Mouse (Mus musculus) ovary, postnatal 14 days (tissue): Measurements from ENCODE around the gene Zfp688.
"Not testable (repeated sequence)": the region's sequence is repeated elsewhere in the genome, so short reads cannot be mapped to it uniquely, and the experiment has no call there.

ENCODE experiments used
- DNase-seq: peaks from one replicate; pipeline ENCODE4 v3.0.0; 2022; ENCODE audit warnings: low spot score

The Zfp688 gene

GRCm38 (mm10) chr7:127421388-127422191, at the start of gene Zfp688:
Gene Zfp688 (minus strand): TSS chr7:127422068.
- peak; percentile 93 for DNase-seq

GRCm38 (mm10) chr7:127471646-127472010, 49.8 kb upstream of the Zfp688 start:
- peak; percentile 45 for DNase-seq

GRCm38 (mm10) chr7:127470743-127471645, 49.1 kb upstream of the Zfp688 start:
- peak; percentile 72 for DNase-seq

- no peak for DNase-seq
Observed at GRCm38 (mm10) chr7:127470011-127470715, 48.3 kb upstream of the Zfp688 start.

- no peak for DNase-seq
Observed at GRCm38 (mm10) chr7:127466606-127467005, 44.7 kb upstream of the Zfp688 start.

- not testable (repeated sequence) for DNase-seq
Observed at GRCm38 (mm10) chr7:127465670-127466069, 43.8 kb upstream of the Zfp688 start.

- DNase-seq = no peak
Observed at GRCm38 (mm10) chr7:127465191-127465590, 43.3 kb upstream of the Zfp688 start.

- DNase-seq = not testable (repeated sequence)
Observed at GRCm38 (mm10) chr7:127459311-127459710, 37.4 kb upstream of the Zfp688 start, which contains the start of gene Prr14. Gene Prr14 (plus strand): TSS chr7:127459611.

GRCm38 (mm10) chr7:127458371-127459122, 36.7 kb upstream of the Zfp688 start:
- DNase-seq = not testable (repeated sequence)

- no peak for DNase-seq
Observed at GRCm38 (mm10) chr7:127454905-127455304, 33.0 kb upstream of the Zfp688 start.

GRCm38 (mm10) chr7:127453056-127453455, 31.2 kb upstream of the Zfp688 start:
- no peak for DNase-seq

- no peak for DNase-seq
Observed at GRCm38 (mm10) chr7:127449966-127450365, 28.1 kb upstream of the Zfp688 start.

- peak; percentile 91 for DNase-seq
Observed at GRCm38 (mm10) chr7:127448521-127449300, 26.8 kb upstream of the Zfp688 start, which contains the start of gene Zfp689. Gene Zfp689 (minus strand): TSS chr7:127449158.

- no peak for DNase-seq
Observed at GRCm38 (mm10) chr7:127443976-127444375, 22.1 kb upstream of the Zfp688 start.

- no peak for DNase-seq
Observed at GRCm38 (mm10) chr7:127437724-127438123, 15.9 kb upstream of the Zfp688 start.

GRCm38 (mm10) chr7:127435206-127435605, 13.3 kb upstream of the Zfp688 start:
- DNase-seq = no peak

GRCm38 (mm10) chr7:127426354-127426753, 4.5 kb upstream of the Zfp688 start:
- DNase-seq = no peak

- no peak for DNase-seq
Observed at GRCm38 (mm10) chr7:127425911-127426310, 4.0 kb upstream of the Zfp688 start.

- DNase-seq = no peak
Observed at GRCm38 (mm10) chr7:127425291-127425690, 3.4 kb upstream of the Zfp688 start.

- DNase-seq = no peak
Observed at GRCm38 (mm10) chr7:127422247-127422646, 379 bp upstream of the Zfp688 start.

GRCm38 (mm10) chr7:127411418-127411817, 10.4 kb downstream of the Zfp688 start:
- no peak for DNase-seq
